Mouse (Mus musculus) heart, postnatal 0 days (tissue): ENCODE results near the gene Olfr1231. TPM values are rescaled to one million over a fixed set of nuclear protein-coding genes. Genes with fewer than 3 reads are reported as not detected.

Experiments used
- ATAC-seq: fragments of 200-750 bp; cut with Nextera tagmentation; 2 replicates; pipeline ENCODE4 v1.8.0; 2017; ENCODE audit warnings: low read depth, moderate number of reproducible peaks, moderate library complexity; ENCODE audit not compliant: insufficient read depth
- DNase-seq: peaks from one replicate; pipeline ENCODE4 v3.0.0-alpha.2; 2016; ENCODE audit warnings: low spot score
- H3K27ac ChIP-seq: fragments of 300-500 bp; sonication (generic); 2 replicates; pipeline ENCODE4 v1.5.1; 2014; ENCODE audit warnings: low read depth, mild to moderate bottlenecking
- H3K27me3 ChIP-seq: fragments of 300-500 bp; sonication (generic); 2 replicates; pipeline ENCODE4 v1.6.1; 2014; ENCODE audit warnings: low read length, mixed read lengths; ENCODE audit not compliant: control insufficient read depth, insufficient read depth
- H3K36me3 ChIP-seq: fragments of 300-500 bp; sonication (generic); replicated peaks from 2 replicates; pipeline ENCODE4 v1.6.1; 2014; ENCODE audit warnings: low read length, mixed read lengths; ENCODE audit not compliant: control insufficient read depth, insufficient read depth
- H3K4me1 ChIP-seq: fragments of 300-500 bp; sonication (generic); 2 replicates; pipeline ENCODE4 v1.6.1; 2014; ENCODE audit warnings: antibody characterized with exemption; ENCODE audit not compliant: control insufficient read depth, insufficient read depth
- H3K4me2 ChIP-seq: fragments of 300-500 bp; sonication (generic); 2 replicates; pipeline ENCODE4 v1.6.1; 2014; ENCODE audit warnings: low read depth, mild to moderate bottlenecking, low read length, moderate library complexity
- H3K4me3 ChIP-seq: fragments of 300-500 bp; sonication (generic); 2 replicates; pipeline ENCODE4 v1.5.1; 2014; ENCODE audit warnings: low read depth, low read length
- H3K9ac ChIP-seq: fragments of 300-500 bp; sonication (generic); replicated peaks from 2 replicates; pipeline ENCODE4 v1.6.1; 2014; ENCODE audit warnings: low read depth, low read length, mixed read lengths
- H3K9me3 ChIP-seq: fragments of 300-500 bp; sonication (generic); replicated peaks from 2 replicates; pipeline ENCODE4 v1.6.1; 2016; ENCODE audit warnings: low read length; ENCODE audit not compliant: control insufficient read depth
- CTCF ChIP-seq: IDR thresholded peaks from 2 replicates; pipeline ENCODE4 v1.5.1; 2016; ENCODE audit warnings: antibody characterized with exemption, control low read depth, low read depth
- EP300 ChIP-seq: IDR thresholded peaks from 2 replicates; pipeline ENCODE4 v1.6.1; 2016; ENCODE audit warnings: antibody characterized with exemption, low read depth
- WGBS: fragments of 180-500 bp; shearing (Covaris S2); extraction: QIAGEN DNeasy Blood & Tissue Kit; methylation state at CpG from one replicate; pipeline ENCODE4 v1.1.7; 2014; 5-methylcytosine and 5-hydroxymethylcytosine counted together
- polyA plus RNA-seq: library from polyadenylated mRNA; unstranded; fragments of >200 nt; fragmentation: Nextera tagmentation; extraction: Ambion mirVana; gene quantifications from 2 replicates; pipeline ENCODE4 v1.2.1, GENCODE M21; 2015
- total RNA-seq: library from RNA; depleted of rRNA; stranded (reverse); fragments of >200 nt; gene quantifications from 2 replicates; pipeline ENCODE4 v1.2.3, GENCODE M21; 2014; ENCODE audit warnings: low replicate concordance; rRNA removed

Olfr1231 gene
- not detected in 2 replicates for total RNA-seq
- polyA plus RNA-seq = not detected in 2 replicates

GRCm38 (mm10) chr2:89306974-89307373 lies at the start of gene Olfr1231:
Gene Olfr1231, minus strand, starts transcription at chr2:89307074.
- TF ChIP-seq CTCF (no peak), EP300 (no peak)
- no peak within 1 kb of the TSS for H3K4me2 ChIP-seq
- H3K36me3 ChIP-seq = no peaks in the 10 kb centered on the region
- no peak within 1 kb of the TSS for H3K27ac ChIP-seq
- ATAC-seq (no peak), DNase-seq (no peak)
- no peak within 1 kb of the TSS for H3K4me3 ChIP-seq
- no peak within 1 kb of the TSS for H3K9ac ChIP-seq
- WGBS = 55% methylated on average over 2 of the region's 2 CpGs
- H3K27me3 ChIP-seq = no peaks in the 10 kb centered on the region
- no peaks in the 10 kb centered on the region for H3K4me1 ChIP-seq
- H3K9me3 ChIP-seq = no peaks in the 10 kb centered on the region

- ATAC-seq (no peak), DNase-seq (no peak)
- no peak within 1 kb of the TSS for H3K9ac ChIP-seq
- no peak within 1 kb of the TSS for H3K4me2 ChIP-seq
- H3K4me3 ChIP-seq = no peak within 1 kb of the TSS
- no peak within 1 kb of the TSS for H3K27ac ChIP-seq
- no peaks in the 10 kb centered on the region for H3K4me1 ChIP-seq
- no peaks in the 10 kb centered on the region for H3K27me3 ChIP-seq
- no peaks in the 10 kb centered on the region for H3K9me3 ChIP-seq
- TF ChIP-seq CTCF = no peak
- H3K36me3 ChIP-seq = no peaks in the 10 kb centered on the region
These were observed 35.4 kb upstream of the Olfr1231 start, which contains the start of gene Olfr1233 for GRCm38 (mm10) chr2:89342298-89342697. Gene Olfr1233, minus strand, starts transcription at chr2:89342398.

GRCm38 (mm10) chr2:89329575-89329974 lies 22.7 kb upstream of the Olfr1231 start, which contains the start of gene Olfr1232:
Gene Olfr1232, minus strand, starts transcription at chr2:89329675.
- Histone ChIP-seq H3K27me3 (no peaks in the 10 kb centered on the region), H3K4me2 (no peak within 1 kb of the TSS), H3K4me1 (no peaks in the 10 kb centered on the region), H3K27ac (no peak within 1 kb of the TSS), H3K4me3 (no peak within 1 kb of the TSS), H3K9me3 (no peaks in the 10 kb centered on the region), H3K9ac (no peak within 1 kb of the TSS), H3K36me3 (no peaks in the 10 kb centered on the region)
- no peak for TF ChIP-seq CTCF
- no peak for TF ChIP-seq EP300
- ATAC-seq (no peak), DNase-seq (no peak)

GRCm38 (mm10) chr2:89297168-89297567 lies 9.7 kb downstream of the Olfr1231 start, which contains the start of gene Olfr1230:
Gene Olfr1230, minus strand, starts transcription at chr2:89297268.
- TF ChIP-seq CTCF = no peak
- no peak for TF ChIP-seq EP300
- no peaks in the 10 kb centered on the region for H3K9me3 ChIP-seq
- no peaks in the 10 kb centered on the region for H3K4me1 ChIP-seq
- no peak within 1 kb of the TSS for H3K9ac ChIP-seq
- no peak for ATAC-seq
- 77% methylated on average over 1 of the region's 1 CpGs for WGBS
- H3K27me3 ChIP-seq = no peaks in the 10 kb centered on the region
- no peak for DNase-seq
- no peak within 1 kb of the TSS for H3K4me3 ChIP-seq
- H3K27ac ChIP-seq = no peak within 1 kb of the TSS
- H3K36me3 ChIP-seq = no peaks in the 10 kb centered on the region
- H3K4me2 ChIP-seq = no peak within 1 kb of the TSS

GRCm38 (mm10) chr2:89287914-89288313 lies 19.0 kb downstream of the Olfr1231 start, which contains the start of gene Olfr1229:
Gene Olfr1229, minus strand, starts transcription at chr2:89288014.
- Histone ChIP-seq H3K4me1 (no peaks in the 10 kb centered on the region), H3K36me3 (no peaks in the 10 kb centered on the region), H3K9me3 (no peaks in the 10 kb centered on the region), H3K9ac (no peak within 1 kb of the TSS), H3K4me3 (no peak within 1 kb of the TSS), H3K4me2 (no peak within 1 kb of the TSS), H3K27ac (no peak within 1 kb of the TSS), H3K27me3 (no peaks in the 10 kb centered on the region)
- DNase-seq = no peak
- WGBS = 62% methylated on average over 2 of the region's 2 CpGs
- TF ChIP-seq CTCF = no peak
- TF ChIP-seq EP300 = no peak
- ATAC-seq = no peak

GRCm38 (mm10) chr2:89253962-89254361 lies 52.9 kb downstream of the Olfr1231 start, which contains the start of gene Olfr1228:
Gene Olfr1228, minus strand, starts transcription at chr2:89254062.
- no peak for TF ChIP-seq EP300
- TF ChIP-seq CTCF = no peak
- Histone ChIP-seq H3K4me3 (no peak within 1 kb of the TSS), H3K4me1 (no peaks in the 10 kb centered on the region), H3K4me2 (no peak within 1 kb of the TSS), H3K9me3 (no peaks in the 10 kb centered on the region), H3K27ac (no peak within 1 kb of the TSS), H3K36me3 (no peaks in the 10 kb centered on the region), H3K9ac (no peak within 1 kb of the TSS), H3K27me3 (no peaks in the 10 kb centered on the region)
- ATAC-seq (no peak), DNase-seq (no peak)

Other genes starting within 250 kb of the Olfr1231 start
- gene Olfr1218, start 245.9 kb downstream of the Olfr1231 start, total RNA-seq = not detected in 2 replicates
- not detected in 2 replicates for gene Olfr1218, start 245.9 kb downstream of the Olfr1231 start, polyA plus RNA-seq
- not detected in 2 replicates for gene Olfr1219, start 223.6 kb downstream of the Olfr1231 start, total RNA-seq
- gene Olfr1219, start 223.6 kb downstream of the Olfr1231 start, polyA plus RNA-seq = not detected in 2 replicates
- gene Olfr1220, start 200.2 kb downstream of the Olfr1231 start, total RNA-seq = not detected in 2 replicates
- not detected in 2 replicates for gene Olfr1220, start 200.2 kb downstream of the Olfr1231 start, polyA plus RNA-seq
- not detected in 2 replicates for gene Olfr1221, start 189.8 kb downstream of the Olfr1231 start, total RNA-seq
- not detected in 2 replicates for gene Olfr1221, start 189.8 kb downstream of the Olfr1231 start, polyA plus RNA-seq
- not detected in 2 replicates for gene Olfr1222, start 174.0 kb downstream of the Olfr1231 start, total RNA-seq
- not detected in 2 replicates for gene Olfr1222, start 174.0 kb downstream of the Olfr1231 start, polyA plus RNA-seq
- not detected in 2 replicates for gene Olfr1223, start 155.5 kb downstream of the Olfr1231 start, total RNA-seq
- gene Olfr1223, start 155.5 kb downstream of the Olfr1231 start, polyA plus RNA-seq = not detected in 2 replicates
- gene Olfr1224-ps1, start 143.0 kb downstream of the Olfr1231 start, total RNA-seq = not detected in 2 replicates
- gene Olfr1224-ps1, start 143.0 kb downstream of the Olfr1231 start, polyA plus RNA-seq = not detected in 2 replicates
- not detected in 2 replicates for gene Olfr1225, start 132.4 kb downstream of the Olfr1231 start, total RNA-seq
- gene Olfr1225, start 132.4 kb downstream of the Olfr1231 start, polyA plus RNA-seq = not detected in 2 replicates
- not detected in 2 replicates for gene Olfr1226, start 107.0 kb downstream of the Olfr1231 start, total RNA-seq
- not detected in 2 replicates for gene Olfr1226, start 107.0 kb downstream of the Olfr1231 start, polyA plus RNA-seq
- not detected in 2 replicates for gene Olfr1228, start 53.0 kb downstream of the Olfr1231 start, total RNA-seq
- gene Olfr1228, start 53.0 kb downstream of the Olfr1231 start, polyA plus RNA-seq = not detected in 2 replicates
- not detected in 2 replicates for gene Olfr1229, start 19.1 kb downstream of the Olfr1231 start, total RNA-seq
- gene Olfr1229, start 19.1 kb downstream of the Olfr1231 start, polyA plus RNA-seq = not detected in 2 replicates
- not detected in 2 replicates for gene Olfr1230, start 9.8 kb downstream of the Olfr1231 start, total RNA-seq
- not detected in 2 replicates for gene Olfr1230, start 9.8 kb downstream of the Olfr1231 start, polyA plus RNA-seq
- gene Olfr1232, start 22.6 kb upstream of the Olfr1231 start, total RNA-seq = not detected in 2 replicates
- gene Olfr1232, start 22.6 kb upstream of the Olfr1231 start, polyA plus RNA-seq = not detected in 2 replicates
- not detected in 2 replicates for gene Olfr1233, start 35.3 kb upstream of the Olfr1231 start, total RNA-seq
- gene Olfr1233, start 35.3 kb upstream of the Olfr1231 start, polyA plus RNA-seq = not detected in 2 replicates
- not detected in 2 replicates for gene Olfr1234, start 57.8 kb upstream of the Olfr1231 start, total RNA-seq
- gene Olfr1234, start 57.8 kb upstream of the Olfr1231 start, polyA plus RNA-seq = not detected in 2 replicates
- gene Olfr1238, start 102.6 kb upstream of the Olfr1231 start, total RNA-seq = not detected in 2 replicates
- not detected in 2 replicates for gene Olfr1238, start 102.6 kb upstream of the Olfr1231 start, polyA plus RNA-seq
- not detected in 2 replicates for gene Olfr1239, start 113.3 kb upstream of the Olfr1231 start, total RNA-seq
- gene Olfr1239, start 113.3 kb upstream of the Olfr1231 start, polyA plus RNA-seq = not detected in 2 replicates
- gene Olfr1240, start 135.9 kb upstream of the Olfr1231 start, total RNA-seq = not detected in 2 replicates
- not detected in 2 replicates for gene Olfr1240, start 135.9 kb upstream of the Olfr1231 start, polyA plus RNA-seq
- gene Olfr1241, start 180.1 kb upstream of the Olfr1231 start, total RNA-seq = not detected in 2 replicates
- not detected in 2 replicates for gene Olfr1241, start 180.1 kb upstream of the Olfr1231 start, polyA plus RNA-seq
- not detected in 2 replicates for gene Olfr1242, start 191.3 kb upstream of the Olfr1231 start, total RNA-seq
- gene Olfr1242, start 191.3 kb upstream of the Olfr1231 start, polyA plus RNA-seq = not detected in 2 replicates
- not detected in 2 replicates for gene Olfr1243, start 224.4 kb upstream of the Olfr1231 start, total RNA-seq
- gene Olfr1243, start 224.4 kb upstream of the Olfr1231 start, polyA plus RNA-seq = not detected in 2 replicates